Comparison of ENCODE assay signal across 24 mouse cellular contexts in the genomic region with DNA sequence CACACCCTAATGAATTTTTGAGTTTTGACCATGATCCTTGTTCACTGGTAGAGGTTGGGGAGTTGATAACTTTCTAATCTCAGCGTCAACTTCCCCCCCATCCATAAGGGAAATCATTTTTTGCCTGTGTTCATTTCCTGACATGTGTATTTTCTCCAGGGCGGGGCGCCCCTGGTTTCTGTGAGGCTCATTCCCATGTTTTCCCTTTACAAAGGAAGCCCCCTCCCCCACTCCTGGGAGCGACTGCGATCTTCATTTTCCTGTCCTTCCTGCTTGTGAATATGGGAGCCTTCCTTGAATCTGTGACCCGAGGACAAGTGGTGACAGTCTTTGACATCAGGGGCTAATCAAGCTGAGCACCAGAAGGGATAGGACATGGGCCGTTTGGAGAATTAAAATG. TPM values are rescaled to one million over a fixed set of nuclear protein-coding genes. Genes with fewer than 3 reads are reported as not detected.
DNase-seq lines count a peak whose midpoint lies in the region; ATAC-seq and TF ChIP-seq lines count a peak whose summit lies in the region.
"Had no signal": no experiment of that assay in that cellular context is flagged by ENCODE, and none has a peak within 500 bp of the region (broad histone marks: within the 10 kb centered on the region; RNA-seq: fewer than 3 reads in every experiment).

No protein-coding gene starts in this region.

- no peak for ATAC-seq in forebrain, embryonic 15.5 days (replicated peaks)
- ATAC-seq in forebrain, postnatal 0 days = no peak
- ATAC-seq in lung, embryonic 14.5 days (ENCODE audit: insufficient read depth) = no peak
- no peak for ATAC-seq in liver, postnatal 0 days
- ATAC-seq: hindbrain, embryonic 16.5 days; intestine, embryonic 15.5 days had no signal

- peak overlapping the region; percentile 16; the same call in 1 of the 2 replicates for H3K27ac ChIP-seq in forebrain, embryonic 15.5 days (replicated peaks)
- H3K27ac ChIP-seq in forebrain, postnatal 0 days (ENCODE audit: low read depth, low read length) = no peak overlapping the region
- H3K27ac ChIP-seq in lung, embryonic 14.5 days (ENCODE audit: low read depth) = no peak overlapping the region
- H3K27ac ChIP-seq in MEL (ENCODE audit: control insufficient read depth, low read depth, low read length) = no peak overlapping the region
- no peak overlapping the region for H3K27ac ChIP-seq in liver, postnatal 0 days (ENCODE audit: low read depth)
- H3K27ac ChIP-seq: embryonic facial prominence, embryonic 10.5 days; embryonic facial prominence, embryonic 13.5 days; hindbrain, embryonic 10.5 days; intestine, embryonic 15.5 days had no signal

- H3K4me1 ChIP-seq in forebrain, embryonic 15.5 days = peaks cover 71% of the 10 kb centered on the region
- peaks cover 23% of the 10 kb centered on the region; the same call in 1 of the 2 replicates for H3K4me1 ChIP-seq in forebrain, postnatal 0 days (ENCODE audit: insufficient read depth)
- H3K4me1 ChIP-seq in lung, embryonic 14.5 days (ENCODE audit: insufficient read depth) = no peaks in the 10 kb centered on the region
- H3K4me1 ChIP-seq in MEL (ENCODE audit: control insufficient read depth in 1 of 2, insufficient read depth in 2 of 2, low read length in 2 of 2) = no peaks in the 10 kb centered on the region
- no peaks in the 10 kb centered on the region for H3K4me1 ChIP-seq in liver, postnatal 0 days (ENCODE audit: insufficient read depth)
- H3K4me1 ChIP-seq: embryonic facial prominence, embryonic 10.5 days; embryonic facial prominence, embryonic 13.5 days; intestine, embryonic 15.5 days had no signal

- no peak for TF ChIP-seq POLR2A in MEL (IDR thresholded peaks at IDR 0.05; ENCODE audit: control insufficient read depth in 1 of 2, insufficient read depth in 1 of 2, low read depth in 1 of 2, low read length in 2 of 2, poor library complexity in 1 of 2)

- H3K9me3 ChIP-seq in forebrain, embryonic 15.5 days = no peaks in the 10 kb centered on the region
- no peaks in the 10 kb centered on the region for H3K9me3 ChIP-seq in forebrain, postnatal 0 days (ENCODE audit: low read length)
- no peaks in the 10 kb centered on the region for H3K9me3 ChIP-seq in lung, embryonic 14.5 days (ENCODE audit: low read depth, low read length)
- no peaks in the 10 kb centered on the region for H3K9me3 ChIP-seq in MEL (replicated peaks; ENCODE audit: insufficient read depth, low read length)
- H3K9me3 ChIP-seq in liver, postnatal 0 days (ENCODE audit: low read length) = no peaks in the 10 kb centered on the region
- H3K9me3 ChIP-seq: embryonic facial prominence, embryonic 10.5 days; embryonic facial prominence, embryonic 13.5 days; forebrain, embryonic 12.5 days; hindbrain, embryonic 10.5 days; hindbrain, embryonic 13.5 days; intestine, embryonic 15.5 days had no signal

- no peaks in the 10 kb centered on the region for H3K27me3 ChIP-seq in forebrain, embryonic 15.5 days
- no peaks in the 10 kb centered on the region for H3K27me3 ChIP-seq in forebrain, postnatal 0 days (ENCODE audit: insufficient read depth, low read length)
- H3K27me3 ChIP-seq in lung, embryonic 14.5 days (ENCODE audit: insufficient read depth, low read length) = no peaks in the 10 kb centered on the region
- H3K27me3 ChIP-seq in MEL (ENCODE audit: control insufficient read depth in 1 of 2, insufficient read depth in 2 of 2, low read length in 2 of 2) = no peaks in the 10 kb centered on the region
- no peaks in the 10 kb centered on the region for H3K27me3 ChIP-seq in liver, postnatal 0 days (ENCODE audit: insufficient read depth, low read length)
- H3K27me3 ChIP-seq: CH12.LX; embryonic facial prominence, embryonic 13.5 days; forebrain, embryonic 12.5 days; hindbrain, embryonic 13.5 days; intestine, embryonic 15.5 days had no signal

- TF ChIP-seq RAD21 in MEL (IDR thresholded peaks at IDR 0.05; ENCODE audit: low read depth, low read length) = no peak

- TF ChIP-seq CTCF in forebrain, postnatal 0 days (IDR thresholded peaks at IDR 0.05; ENCODE audit: low read depth) = no peak
- no peak for TF ChIP-seq CTCF in lung, embryonic 14.5 days (IDR thresholded peaks at IDR 0.05; ENCODE audit: low read depth)
- no peak for TF ChIP-seq CTCF in MEL (IDR thresholded peaks at IDR 0.05 in 2 of 3, conservative IDR thresholded peaks at IDR 0.05 in 1 of 3; ENCODE audit: control insufficient read depth in 1 of 3, insufficient read depth in 1 of 3, low read depth in 2 of 3, low read length in 3 of 3, poor library complexity in 1 of 3, severe bottlenecking in 1 of 3)
- no peak for TF ChIP-seq CTCF in liver, postnatal 0 days (IDR thresholded peaks at IDR 0.05; ENCODE audit: low read depth)

- 69% methylated on average over 7 of the region's 7 CpGs for WGBS in forebrain, embryonic 15.5 days
- WGBS in forebrain, postnatal 0 days = 68% methylated on average over 7 of the region's 7 CpGs
- 61% methylated on average over 7 of the region's 7 CpGs for WGBS in lung, embryonic 14.5 days
- WGBS in liver, postnatal 0 days (ENCODE audit: insufficient replicate concordance) = 54% methylated on average over 7 of the region's 7 CpGs

- no peaks in the 10 kb centered on the region for H3K79me2 ChIP-seq in MEL (ENCODE audit: control insufficient read depth, insufficient read depth, low read length, poor library complexity)

- no peak for DNase-seq in forebrain, postnatal 0 days
- peak; percentile 13 for DNase-seq in lung, embryonic 14.5 days
- DNase-seq in lung, postnatal 10 days = no peak
- DNase-seq in MEL (ENCODE audit: low read depth, low spot score) = no peak
- no peak for DNase-seq in liver, postnatal 0 days
- DNase-seq: B cell, adult 2 months; cerebellum, adult 11-12 months; cerebellum, adult 8-10 months; cerebellum, postnatal 10 days; cerebellum, postnatal 36 days; gastrocnemius, postnatal 36 days had no signal

- no peak for TF ChIP-seq EP300 in MEL (IDR thresholded peaks at IDR 0.05; ENCODE audit: low read depth in 1 of 2, low read length in 2 of 2)
- TF ChIP-seq EP300 in liver, postnatal 0 days (IDR thresholded peaks at IDR 0.05; ENCODE audit: low read depth) = no peak

- no peak overlapping the region for H3K4me3 ChIP-seq in forebrain, embryonic 15.5 days
- H3K4me3 ChIP-seq in forebrain, postnatal 0 days (ENCODE audit: low read depth, low read length) = no peak overlapping the region
- no peak overlapping the region for H3K4me3 ChIP-seq in lung, embryonic 14.5 days (ENCODE audit: low read depth, low read length)
- H3K4me3 ChIP-seq in MEL (ENCODE audit: control insufficient read depth in 1 of 2, insufficient read depth in 1 of 2, low read depth in 2 of 2, low read length in 2 of 2) = no peak overlapping the region
- H3K4me3 ChIP-seq in liver, postnatal 0 days (ENCODE audit: low read depth, low read length) = no peak overlapping the region
- H3K4me3 ChIP-seq: embryonic facial prominence, embryonic 10.5 days; embryonic facial prominence, embryonic 13.5 days; erythroblast, embryonic 14.5 days; forebrain, embryonic 12.5 days; hindbrain, embryonic 10.5 days; hindbrain, embryonic 13.5 days; intestine, embryonic 15.5 days had no signal

- no peaks in the 10 kb centered on the region for H3K36me3 ChIP-seq in forebrain, embryonic 15.5 days
- H3K36me3 ChIP-seq in forebrain, postnatal 0 days (ENCODE audit: insufficient read depth) = 0 out of 2 replicates have a peak, but pooled peaks cover 3% of the 10 kb centered on the region
- H3K36me3 ChIP-seq in lung, embryonic 14.5 days (ENCODE audit: insufficient read depth) = no peaks in the 10 kb centered on the region
- H3K36me3 ChIP-seq in MEL (ENCODE audit: control insufficient read depth in 1 of 2, insufficient read depth in 2 of 2, low read length in 2 of 2) = no peaks in the 10 kb centered on the region
- H3K36me3 ChIP-seq in liver, postnatal 0 days (replicated peaks; ENCODE audit: insufficient read depth, low read length) = no peaks in the 10 kb centered on the region
- H3K36me3 ChIP-seq: embryonic facial prominence, embryonic 10.5 days; embryonic facial prominence, embryonic 13.5 days; G1E; intestine, embryonic 15.5 days had no signal

- no peak overlapping the region for H3K4me2 ChIP-seq in forebrain, embryonic 15.5 days (replicated peaks)
- H3K4me2 ChIP-seq in forebrain, postnatal 0 days (ENCODE audit: low read depth) = no peak overlapping the region
- H3K4me2 ChIP-seq in lung, embryonic 14.5 days = no peak overlapping the region
- no peak overlapping the region for H3K4me2 ChIP-seq in liver, postnatal 0 days (ENCODE audit: low read depth, low read length)
- H3K4me2 ChIP-seq: embryonic facial prominence, embryonic 13.5 days; forebrain, embryonic 12.5 days; heart, embryonic 11.5 days; hindbrain, embryonic 13.5 days; intestine, embryonic 15.5 days had no signal

- no peak overlapping the region for H3K9ac ChIP-seq in forebrain, embryonic 15.5 days (replicated peaks)
- H3K9ac ChIP-seq in forebrain, postnatal 0 days = no peak overlapping the region
- H3K9ac ChIP-seq in lung, embryonic 14.5 days = no peak overlapping the region
- no peak overlapping the region for H3K9ac ChIP-seq in MEL (ENCODE audit: control insufficient read depth, low read depth, low read length, poor library complexity, severe bottlenecking)
- no peak overlapping the region for H3K9ac ChIP-seq in liver, postnatal 0 days (replicated peaks)
- H3K9ac ChIP-seq: embryonic facial prominence, embryonic 13.5 days; forebrain, embryonic 12.5 days; hindbrain, embryonic 13.5 days; intestine, embryonic 15.5 days had no signal

TF ChIP-seq in MEL, 35 proteins besides CTCF, POLR2A, EP300 and RAD21:
- no peak for TF ChIP-seq GABPA (IDR thresholded peaks at IDR 0.05; ENCODE audit: low read depth, low read length)
- TF ChIP-seq ETS1 (IDR thresholded peaks at IDR 0.05; ENCODE audit: low read depth, low read length) = no peak
- no peak for TF ChIP-seq NRF1 (IDR thresholded peaks at IDR 0.05; ENCODE audit: insufficient read depth, low read depth, low read length, poor library complexity, severe bottlenecking)
- no peak for TF ChIP-seq MYC (IDR thresholded peaks at IDR 0.05; ENCODE audit: low read depth, low read length)
- TF ChIP-seq TBP (IDR thresholded peaks at IDR 0.05; ENCODE audit: low read depth, low read length) = no peak
- no peak for TF ChIP-seq ZC3H11A (IDR thresholded peaks at IDR 0.05; ENCODE audit: low read depth, low read length)
- no peak for TF ChIP-seq ZMIZ1 (IDR thresholded peaks at IDR 0.05; ENCODE audit: low read depth, low read length)
- TF ChIP-seq MXI1 (IDR thresholded peaks at IDR 0.05; ENCODE audit: low read depth, low read length) = 0 out of 2 replicates have a peak, but pooled peaks have one; percentile 8

RNA-seq across cellular contexts. Expression of a gene that starts 15.1 kb away (rescaled TPM):
- 790 and 813 TPM in 2 replicates for polyA plus RNA-seq in forebrain, embryonic 15.5 days (2015; fragmentation: Nextera tagmentation; extraction: Ambion mirVana)
- 965 and 1,074 TPM in 2 replicates for total RNA-seq in forebrain, postnatal 0 days (2014; rRNA removed)
- 1,043 and 1,136 TPM in 2 replicates for polyA plus RNA-seq in forebrain, postnatal 0 days (2015; fragmentation: Nextera tagmentation; extraction: Ambion mirVana)
- 14.5 and 15.6 TPM in 2 replicates for polyA plus RNA-seq in lung, embryonic 14.5 days (2014; fragmentation: Nextera tagmentation; extraction: Ambion mirVana)
- not detected in 2 replicates for total RNA-seq in MEL (2012; rRNA removed)
- polyA plus RNA-seq in MEL (2012; ENCODE audit: insufficient read depth in 1 of 2, insufficient read length in 2 of 2, low read depth in 1 of 2, low replicate concordance in 2 of 2, missing spikeins in 1 of 2) = not detected
- polyA plus RNA-seq in liver, postnatal 0 days (2015; fragmentation: Nextera tagmentation; extraction: Ambion mirVana) = 0.06 and 0.13 TPM in 2 replicates
- total RNA-seq: G1E; granulocyte monocyte progenitor cell, adult 5-6 weeks had no signal
- polyA plus RNA-seq: erythroblast, embryonic 14.5 days; G1E had no signal

Comparison
In these comparisons a context has a peak if more than half of its experiments do, and no peak if none do; other contexts are left out.
1. RNA of a gene that starts 15.1 kb away (polyA plus RNA-seq): 1,043 to 1,136 TPM in forebrain, postnatal 0 days and 790 to 813 TPM in forebrain, embryonic 15.5 days; 14.5 to 15.6 TPM in lung, embryonic 14.5 days, 0.06 to 0.13 TPM in liver, postnatal 0 days and not detected in MEL; every median in the first group is over 10 times any median in the second.